Mouse (Mus musculus) liver, adult 2 months (tissue): ENCODE measurements at regions not wholly inside any gene's neighbourhood (a gene's known extent, or its start where the extent isn't known, plus 50 kb on each side); places are given as distances from the start of the nearest gene placed in this dataset.

Experiments used
- DNase-seq: peaks from one replicate; pipeline ENCODE4 v3.0.0-alpha.2; 2011; ENCODE audit warnings: low read depth, low spot score; ENCODE audit errors: extremely low read depth
- H3K27ac ChIP-seq: fragments of 200-500 bp; replicated peaks from 2 replicates; pipeline ENCODE4 v1.5.1; 2012; ENCODE audit warnings: low read depth, mild to moderate bottlenecking, control low read depth, inconsistent platforms, low read length; ENCODE audit not compliant: insufficient read depth
- H3K27me3 ChIP-seq: fragments of 200-500 bp; 2 replicates; pipeline ENCODE4 v1.6.1; 2012; ENCODE audit warnings: mild to moderate bottlenecking, moderate library complexity, low read length, inconsistent platforms; ENCODE audit not compliant: control insufficient read depth, insufficient read depth
- H3K36me3 ChIP-seq: fragments of 200-500 bp; 2 replicates; pipeline ENCODE4 v1.6.1; 2012; ENCODE audit warnings: low read length, inconsistent platforms; ENCODE audit not compliant: control insufficient read depth, insufficient read depth
- H3K4me1 ChIP-seq: fragments of 200-500 bp; 2 replicates; pipeline ENCODE4 v1.6.1; 2011; ENCODE audit warnings: low read length; ENCODE audit not compliant: control insufficient read depth, insufficient read depth
- H3K4me3 ChIP-seq: fragments of 200-500 bp; 2 replicates; pipeline ENCODE4 v1.5.1; 2011; ENCODE audit warnings: low read depth, mild to moderate bottlenecking, control low read depth, low read length, moderate library complexity; ENCODE audit not compliant: insufficient read depth
- H3K79me2 ChIP-seq: fragments of 200-500 bp; 2 replicates; pipeline ENCODE4 v1.6.1; 2012; ENCODE audit warnings: inconsistent platforms, mild to moderate bottlenecking, low read length, moderate library complexity; ENCODE audit not compliant: control insufficient read depth, insufficient read depth
- H3K9ac ChIP-seq: fragments of 200-500 bp; 2 replicates; pipeline ENCODE4 v1.6.1; 2012; ENCODE audit warnings: low read depth, mild to moderate bottlenecking, control low read depth, inconsistent platforms, low read length
- CTCF ChIP-seq: fragments of 200-500 bp; IDR thresholded peaks from 2 replicates; pipeline ENCODE4 v1.5.1; 2011; ENCODE audit warnings: low read depth, low read length, control low read depth
- POLR2A ChIP-seq: fragments of 200-500 bp; IDR thresholded peaks from 2 replicates; pipeline ENCODE4 v1.6.1; 2011; ENCODE audit warnings: low read length, control low read depth; ENCODE audit not compliant: insufficient read depth; ENCODE audit errors: extremely low read depth
- WGBS: fragments of 180-500 bp; shearing (Covaris S2); methylation state at CpG from one replicate; pipeline ENCODE4 v1.1.7; 2018; 5-methylcytosine and 5-hydroxymethylcytosine counted together

GRCm38 (mm10) chr19:32980142-32980541, 222.8 kb downstream of the Pten start:
- Histone ChIP-seq H3K27ac (no peak overlapping the region), H3K4me1 (peaks cover 2% of the 10 kb centered on the region; the same call in 1 of the 2 replicates), H3K36me3 (no peaks in the 10 kb centered on the region), H3K79me2 (no peaks in the 10 kb centered on the region), H3K27me3 (no peaks in the 10 kb centered on the region), H3K9ac (no peak overlapping the region), H3K4me3 (no peak overlapping the region)
- WGBS, result 89% methylated on average over 5 of the region's 5 CpGs
- no peak for DNase-seq
- no peak for TF ChIP-seq POLR2A
- no peak for TF ChIP-seq CTCF

- Histone ChIP-seq H3K4me1 (no peaks in the 10 kb centered on the region; the same call in 1 of the 2 replicates), H3K27me3 (no peaks in the 10 kb centered on the region), H3K79me2 (no peaks in the 10 kb centered on the region), H3K27ac (no peak overlapping the region), H3K36me3 (no peaks in the 10 kb centered on the region), H3K4me3 (no peak overlapping the region), H3K9ac (no peak overlapping the region)
- no peak for DNase-seq
- 66% methylated on average over 5 of the region's 5 CpGs for WGBS
- no peak for TF ChIP-seq CTCF
- no peak for TF ChIP-seq POLR2A
Measured at GRCm38 (mm10) chr19:32988713-32989112, 231.4 kb downstream of the Pten start.

- no peak overlapping the region for H3K9ac ChIP-seq
- WGBS, result 85% methylated on average over 6 of the region's 6 CpGs
- no peaks in the 10 kb centered on the region for H3K79me2 ChIP-seq
- no peak overlapping the region for H3K4me3 ChIP-seq
- TF ChIP-seq CTCF (no peak), POLR2A (no peak)
- H3K27ac ChIP-seq, result no peak overlapping the region
- no peak for DNase-seq
- no peaks in the 10 kb centered on the region for H3K36me3 ChIP-seq
- no peaks in the 10 kb centered on the region for H3K27me3 ChIP-seq
- H3K4me1 ChIP-seq, result no peaks in the 10 kb centered on the region; the same call in 1 of the 2 replicates
Measured at GRCm38 (mm10) chr19:32989346-32989745, 232.0 kb downstream of the Pten start.

GRCm38 (mm10) chr19:32990576-32990975, 233.3 kb downstream of the Pten start:
- no peaks in the 10 kb centered on the region; the same call in 1 of the 2 replicates for H3K4me1 ChIP-seq
- no peak overlapping the region for H3K27ac ChIP-seq
- H3K27me3 ChIP-seq, result no peaks in the 10 kb centered on the region
- DNase-seq, result peak; percentile 35
- H3K4me3 ChIP-seq, result no peak overlapping the region
- no peaks in the 10 kb centered on the region for H3K79me2 ChIP-seq
- TF ChIP-seq POLR2A, result no peak
- no peak for TF ChIP-seq CTCF
- 89% methylated on average over 6 of the region's 6 CpGs for WGBS
- no peaks in the 10 kb centered on the region for H3K36me3 ChIP-seq
- H3K9ac ChIP-seq, result no peak overlapping the region

DNA sequence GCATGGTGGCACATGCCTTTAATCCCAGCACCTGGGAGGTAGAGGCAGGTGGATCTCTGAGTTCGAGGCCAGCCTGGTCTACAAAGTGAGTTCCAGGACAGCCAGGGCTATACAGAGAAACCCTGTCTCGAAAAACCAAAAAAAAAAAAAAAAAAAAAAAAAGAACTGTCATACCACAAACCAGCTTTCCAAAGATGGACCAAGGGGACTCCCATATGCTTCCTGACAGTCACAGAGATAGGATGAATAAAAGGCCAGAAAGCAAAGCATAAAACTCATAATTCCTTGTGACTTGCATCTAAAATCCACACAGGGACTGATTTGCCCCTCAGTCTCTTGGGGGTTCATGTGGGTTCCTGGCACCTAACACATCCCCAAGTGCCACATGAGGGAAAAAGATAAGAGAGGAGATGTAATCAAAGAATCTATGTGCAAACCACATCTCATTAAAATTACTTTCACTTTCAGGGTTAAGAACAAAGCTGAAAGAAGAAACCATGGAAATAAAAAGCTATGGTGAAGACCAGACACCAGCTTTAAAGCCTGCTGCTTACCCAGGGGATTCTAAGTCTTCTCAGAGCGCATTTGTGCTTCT, 241.4 kb downstream of the Pten start:
- Histone ChIP-seq H3K9ac (no peak overlapping the region), H3K36me3 (no peaks in the 10 kb centered on the region), H3K27ac (no peak overlapping the region), H3K79me2 (no peaks in the 10 kb centered on the region), H3K27me3 (no peaks in the 10 kb centered on the region), H3K4me3 (no peak overlapping the region), H3K4me1 (no peaks in the 10 kb centered on the region)
- no peak for DNase-seq
- WGBS, result 71% methylated on average over 3 of the region's 3 CpGs
- TF ChIP-seq POLR2A (no peak), CTCF (no peak)

DNA sequence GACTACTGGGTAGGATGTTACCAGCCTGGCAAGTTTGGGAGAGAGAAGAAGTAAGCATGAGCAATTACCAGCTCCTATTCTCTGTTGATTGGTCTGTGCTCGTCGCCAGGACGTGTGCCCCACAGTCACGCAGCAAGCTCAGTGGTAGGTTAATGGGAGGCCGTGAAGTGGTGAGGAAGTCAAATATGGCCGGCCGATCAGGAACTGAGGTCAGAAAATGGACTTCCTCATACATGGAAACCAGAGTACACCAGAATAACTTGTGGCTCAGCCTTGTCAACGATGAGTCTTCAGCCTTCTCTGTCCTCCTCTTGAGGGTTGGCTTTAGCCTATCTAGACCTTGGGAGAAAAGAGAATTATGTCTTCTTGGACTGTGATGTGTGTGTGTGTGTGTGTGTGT, 250.3 kb downstream of the Pten start:
- Histone ChIP-seq H3K4me1 (no peaks in the 10 kb centered on the region; the same call in 1 of the 2 replicates), H3K79me2 (no peaks in the 10 kb centered on the region), H3K36me3 (no peaks in the 10 kb centered on the region), H3K27ac (no peak overlapping the region), H3K4me3 (no peak overlapping the region), H3K9ac (no peak overlapping the region), H3K27me3 (no peaks in the 10 kb centered on the region)
- no peak for DNase-seq
- 86% methylated on average over 8 of the region's 8 CpGs for WGBS
- no peak for TF ChIP-seq CTCF
- TF ChIP-seq POLR2A, result no peak
